Mouse (Mus musculus) small intestine, adult 2 months (tissue): ENCODE measurements around the gene Clmp.

Experiments used
- CTCF ChIP-seq: fragments of 200-500 bp; IDR thresholded peaks from 2 replicates; pipeline ENCODE4 v1.5.1; 2012; ENCODE audit warnings: low read depth, mild to moderate bottlenecking, control low read depth, inconsistent platforms, low read length, moderate library complexity, mixed read lengths; ENCODE audit not compliant: insufficient replicate concordance, insufficient read length; ENCODE audit errors: extremely low read depth
- POLR2A ChIP-seq: fragments of 200-500 bp; IDR thresholded peaks from 2 replicates; pipeline ENCODE4 v1.6.1; 2012; ENCODE audit warnings: low read depth, mild to moderate bottlenecking, control low read depth, inconsistent platforms, low read length, moderate library complexity

DNA sequence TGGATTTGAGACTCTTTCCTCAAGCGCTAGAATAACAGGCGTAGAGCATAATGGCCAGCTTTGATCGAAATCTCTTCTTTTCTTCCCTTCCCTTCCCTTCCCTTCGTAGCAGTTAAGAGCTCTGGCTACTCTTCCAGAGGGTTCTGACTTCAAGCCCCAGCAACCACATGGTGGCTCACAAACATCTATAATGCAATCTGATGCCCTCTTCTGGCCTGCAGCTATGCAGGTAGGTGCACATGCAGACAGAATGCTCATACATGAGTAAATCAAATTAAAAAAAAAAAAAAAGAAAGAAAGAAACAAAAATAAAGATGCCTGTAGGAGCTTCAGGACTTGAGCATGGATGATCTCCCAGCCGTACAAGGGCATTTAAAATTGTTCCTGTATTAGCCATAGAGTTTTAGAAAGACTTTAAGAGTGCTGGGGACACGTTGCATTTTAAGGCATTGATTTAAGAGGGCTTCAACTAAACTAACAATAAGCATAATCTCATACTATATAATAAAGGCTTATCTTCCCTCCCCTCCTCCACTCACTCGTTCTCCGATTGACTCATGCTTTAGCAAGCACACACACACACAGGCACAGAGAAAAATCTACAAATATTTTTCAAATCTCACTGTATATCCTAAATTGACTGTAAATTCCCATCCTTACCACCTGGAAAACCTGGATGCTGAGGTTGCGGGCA is 79.3 kb downstream of the Clmp start:
- TF ChIP-seq CTCF (no peak), POLR2A (no peak)
